Mouse (Mus musculus) bone marrow, adult 2 months (tissue): ENCODE results near the gene Prm3.
A peak's percentile ranks its signal among the peaks of the same experiment; 100 is the strongest.

ENCODE experiments used
- CTCF ChIP-seq: fragments of 200-500 bp; IDR thresholded peaks from 2 replicates; pipeline ENCODE4 v1.5.1; 2011; ENCODE audit warnings: low read length, control low read depth; ENCODE audit not compliant: control insufficient read depth, insufficient read depth
- POLR2A ChIP-seq: fragments of 200-500 bp; IDR thresholded peaks from 2 replicates; pipeline ENCODE4 v1.6.1; 2011; ENCODE audit warnings: low read depth, mild to moderate bottlenecking, control low read depth, low read length, borderline replicate concordance; ENCODE audit not compliant: control insufficient read depth

- TF ChIP-seq CTCF (peak; percentile 94), POLR2A (no peak)
Measured at GRCm38 (mm10) chr16:10786288-10786687, 4.4 kb downstream of the Prm3 start.
